Comparison of ENCODE assay signal across 15 mouse cellular contexts in genomic region chr13:113579788-113580399, GRCm38 (mm10). TPM values are rescaled to one million over a fixed set of nuclear protein-coding genes. Genes with fewer than 3 reads are reported as not detected.
A peak's percentile ranks its signal among the peaks of the same experiment; 100 is the strongest.
DNase-seq lines count a peak whose midpoint lies in the region; ATAC-seq and TF ChIP-seq lines count a peak whose summit lies in the region.
"Had no signal": no experiment of that assay in that cellular context is flagged by ENCODE, and none has a peak within 500 bp of the region (broad histone marks: within the 10 kb centered on the region; RNA-seq: fewer than 3 reads in every experiment).

No protein-coding gene starts in this region.

- ATAC-seq in heart, embryonic 16.5 days (replicated peaks; ENCODE audit: extremely low read depth, insufficient read depth, low FRiP score), result peak; percentile 45; the same call in 1 of the 2 replicates
- no peak for ATAC-seq in heart, embryonic 12.5 days (ENCODE audit: insufficient number of reproducible peaks, low FRiP score)
- ATAC-seq in midbrain, embryonic 14.5 days (ENCODE audit: low FRiP score, low TSS enrichment), result no peak
- ATAC-seq: forebrain, postnatal 0 days had no signal

- H3K9me3 ChIP-seq in heart, embryonic 16.5 days (replicated peaks; ENCODE audit: control insufficient read depth, low read length), result no peaks in the 10 kb centered on the region
- no peaks in the 10 kb centered on the region for H3K9me3 ChIP-seq in heart, embryonic 12.5 days (replicated peaks)
- H3K9me3 ChIP-seq in midbrain, embryonic 14.5 days (ENCODE audit: control insufficient read depth, low read length), result no peaks in the 10 kb centered on the region
- H3K9me3 ChIP-seq: heart, embryonic 10.5 days had no signal

- no peaks in the 10 kb centered on the region for H3K4me1 ChIP-seq in heart, embryonic 16.5 days (ENCODE audit: control insufficient read depth, insufficient read depth, low read length)
- no peaks in the 10 kb centered on the region for H3K4me1 ChIP-seq in heart, embryonic 12.5 days (replicated peaks)
- no peaks in the 10 kb centered on the region for H3K4me1 ChIP-seq in midbrain, embryonic 14.5 days (ENCODE audit: control insufficient read depth, insufficient read depth, low read length)
- H3K4me1 ChIP-seq: heart, embryonic 10.5 days had no signal

- 53% methylated on average over 7 of the region's 7 CpGs for WGBS in heart, embryonic 16.5 days
- WGBS in heart, embryonic 12.5 days, result 52% methylated on average over 7 of the region's 7 CpGs
- WGBS in midbrain, embryonic 14.5 days, result 66% methylated on average over 7 of the region's 7 CpGs

- H3ac ChIP-seq in myocyte (ENCODE audit: control insufficient read depth, insufficient read length), result no peak overlapping the region

- no peak overlapping the region for H3K4me2 ChIP-seq in heart, embryonic 16.5 days (ENCODE audit: low read depth, low read length)
- H3K4me2 ChIP-seq in heart, embryonic 12.5 days, result no peak overlapping the region
- H3K4me2 ChIP-seq in myocyte (ENCODE audit: low read depth), result peak overlapping the region; percentile 25
- H3K4me2 ChIP-seq in midbrain, embryonic 14.5 days (ENCODE audit: low read length), result no peak overlapping the region
- H3K4me2 ChIP-seq: hindbrain, embryonic 14.5 days had no signal

- H3K36me3 ChIP-seq in heart, embryonic 16.5 days (ENCODE audit: control insufficient read depth, insufficient read depth), result no peaks in the 10 kb centered on the region
- no peaks in the 10 kb centered on the region for H3K36me3 ChIP-seq in heart, embryonic 12.5 days
- no peaks in the 10 kb centered on the region for H3K36me3 ChIP-seq in myocyte (ENCODE audit: control insufficient read depth, insufficient read depth)
- H3K36me3 ChIP-seq in midbrain, embryonic 14.5 days (ENCODE audit: control insufficient read depth, insufficient read depth, low read length), result no peaks in the 10 kb centered on the region
- H3K36me3 ChIP-seq: heart, embryonic 10.5 days had no signal

- no peak overlapping the region for H3K9ac ChIP-seq in heart, embryonic 16.5 days (ENCODE audit: low read length)
- no peak overlapping the region for H3K9ac ChIP-seq in heart, embryonic 12.5 days
- H3K9ac ChIP-seq in midbrain, embryonic 14.5 days (replicated peaks; ENCODE audit: low read length), result no peak overlapping the region
- H3K9ac ChIP-seq: forebrain, postnatal 0 days; hindbrain, embryonic 14.5 days; liver, embryonic 14.5 days had no signal

- no peak overlapping the region for H3K27ac ChIP-seq in heart, embryonic 16.5 days (ENCODE audit: low read length)
- H3K27ac ChIP-seq in heart, embryonic 12.5 days (ENCODE audit: poor library complexity, severe bottlenecking), result no peak overlapping the region
- H3K27ac ChIP-seq in midbrain, embryonic 14.5 days (replicated peaks; ENCODE audit: low read depth, low read length), result no peak overlapping the region
- H3K27ac ChIP-seq: heart, embryonic 10.5 days; hindbrain, embryonic 14.5 days; left cerebral cortex, adult 2 months; liver, embryonic 14.5 days had no signal

- no peak for TF ChIP-seq POLR2A in myocyte (IDR thresholded peaks at IDR 0.05; ENCODE audit: insufficient read length, low read depth)

- no peaks in the 10 kb centered on the region for H3K79me2 ChIP-seq in myocyte (ENCODE audit: control insufficient read depth, insufficient read depth)

- no peaks in the 10 kb centered on the region for H3K27me3 ChIP-seq in heart, embryonic 16.5 days (ENCODE audit: control insufficient read depth, insufficient read depth, low read length)
- no peaks in the 10 kb centered on the region for H3K27me3 ChIP-seq in heart, embryonic 12.5 days (replicated peaks)
- H3K27me3 ChIP-seq in myocyte (ENCODE audit: control insufficient read depth, insufficient read depth, insufficient read length), result no peaks in the 10 kb centered on the region
- H3K27me3 ChIP-seq in midbrain, embryonic 14.5 days (ENCODE audit: control insufficient read depth, insufficient read depth, low read length), result no peaks in the 10 kb centered on the region
- H3K27me3 ChIP-seq: CH12.LX had no signal

- peak; percentile 12 to 31 for DNase-seq in B cell, adult 2 months
- peak; percentile 72 for DNase-seq in ZHBTc4 (ENCODE audit: low read depth, low spot score)
- no peak for DNase-seq in adipocyte (ENCODE audit: low spot score)
- no peak for DNase-seq in midbrain, embryonic 14.5 days
- DNase-seq in frontal cortex, postnatal 14 days (ENCODE audit: low spot score in 2 of 2), result no peak
- DNase-seq: cerebellum, adult 11-12 months; forebrain, postnatal 0 days had no signal

- no peak overlapping the region for H3K4me3 ChIP-seq in heart, embryonic 16.5 days (ENCODE audit: low read length)
- H3K4me3 ChIP-seq in heart, embryonic 12.5 days, result no peak overlapping the region
- no peak overlapping the region for H3K4me3 ChIP-seq in myocyte
- H3K4me3 ChIP-seq in midbrain, embryonic 14.5 days (replicated peaks; ENCODE audit: low read depth, low read length), result no peak overlapping the region
- H3K4me3 ChIP-seq: heart, embryonic 10.5 days; left cerebral cortex, adult 2 months had no signal

TF ChIP-seq in myocyte, 11 proteins besides CTCF, POLR2A, EP300 and RAD21:
- TF ChIP-seq MYOG (IDR thresholded peaks at IDR 0.05; ENCODE audit: control insufficient read depth in 1 of 3, insufficient read depth in 1 of 3, insufficient read length in 2 of 3, low read depth in 2 of 3) (no peak), TCF3 (IDR thresholded peaks at IDR 0.05; ENCODE audit: insufficient read length, low read depth) (no peak), MYOD1 (IDR thresholded peaks at IDR 0.05; ENCODE audit: control insufficient read depth in 1 of 3, insufficient read length in 2 of 3, low read depth in 2 of 3) (peak in 2 of 3 experiments; percentile 16 to 28), SRF (IDR thresholded peaks at IDR 0.05; ENCODE audit: control insufficient read depth, insufficient read length, low read depth) (no peak), REST (IDR thresholded peaks at IDR 0.05; ENCODE audit: insufficient read depth, insufficient read length) (no peak), POLR2AphosphoS2 (IDR thresholded peaks at IDR 0.05; ENCODE audit: insufficient read length, low read depth) (no peak)

RNA-seq across cellular contexts. Expression of gene Snx18, which starts 38.5 kb away (rescaled TPM):
- polyA plus RNA-seq in heart, embryonic 16.5 days (2015; fragmentation: Nextera tagmentation; extraction: Ambion mirVana), result 10.7 and 11.8 TPM in 2 replicates
- polyA plus RNA-seq in heart, embryonic 12.5 days (2016; fragmentation: Nextera tagmentation; extraction: Ambion mirVana), result 29.6 and 31.6 TPM in 2 replicates
- polyA plus RNA-seq in myocyte (2012; fragmentation: generic; extraction: Trizol), result 19.9 TPM
- 10.3 and 13.2 TPM in 2 replicates for polyA plus RNA-seq in midbrain, embryonic 14.5 days (2014; fragmentation: Nextera tagmentation; extraction: Ambion mirVana)

Comparison
In these comparisons a context has a peak if more than half of its experiments do, and no peak if none do; other contexts are left out.
1. DNase-seq: peak in B cell, adult 2 months (2 of 2) and ZHBTc4 (single experiment); none in adipocyte (single experiment), midbrain, embryonic 14.5 days (single experiment) and frontal cortex, postnatal 14 days (0 of 2).